Comparison of ENCODE assay signal across 8 mouse cellular contexts in genomic region chr5:24591268-24591721, GRCm38 (mm10). TPM values are rescaled to one million over a fixed set of nuclear protein-coding genes. Genes with fewer than 3 reads are reported as not detected.
DNase-seq lines count a peak whose midpoint lies in the region; ATAC-seq and TF ChIP-seq lines count a peak whose summit lies in the region.

No protein-coding gene starts in this region.

- TF ChIP-seq CTCF in cerebellum, adult 2 months (IDR thresholded peaks at IDR 0.05; ENCODE audit: borderline replicate concordance, insufficient read depth, low read depth, low read length), result no peak

- no peaks in the 10 kb centered on the region for H3K9me3 ChIP-seq in kidney, embryonic 14.5 days (ENCODE audit: control insufficient read depth, low read length)
- no peaks in the 10 kb centered on the region for H3K9me3 ChIP-seq in liver, embryonic 16.5 days (replicated peaks; ENCODE audit: control insufficient read depth, low read length)

- no peak for DNase-seq in kidney, adult 11 months
- DNase-seq in cerebellum, adult 2 months, result no peak
- no peak for DNase-seq in thymus, postnatal 10 days (ENCODE audit: low spot score in 2 of 2)
- DNase-seq in right cerebral cortex, postnatal 14 days, result no peak

- H3K36me3 ChIP-seq in kidney, embryonic 14.5 days (ENCODE audit: control insufficient read depth, insufficient read depth, low read length), result peaks cover 66% of the 10 kb centered on the region
- H3K36me3 ChIP-seq in liver, embryonic 16.5 days (ENCODE audit: control insufficient read depth, insufficient read depth), result no peaks in the 10 kb centered on the region; the same call in 1 of the 2 replicates

- 0 out of 2 replicates have a peak, but pooled peaks have one; percentile 11 for ATAC-seq in kidney, embryonic 14.5 days (ENCODE audit: low FRiP score, low TSS enrichment)
- ATAC-seq in hematopoietic stem cell, adult 5-6 weeks (replicated peaks in 1 of 2; ENCODE audit: insufficient read depth in 1 of 2, low FRiP score in 2 of 2, low TSS enrichment in 1 of 2, low read depth in 1 of 2, poor library complexity in 2 of 2, severe bottlenecking in 2 of 2), result peak; percentile 10 to 15; a peak in 2 of 4 replicates
- peak; percentile 8; the same call in 1 of the 2 replicates for ATAC-seq in liver, embryonic 16.5 days (ENCODE audit: low read depth)

- H3K27ac ChIP-seq in kidney, embryonic 14.5 days (ENCODE audit: low read depth, low read length), result peak overlapping the region; percentile 37; the same call in 1 of the 2 replicates
- no peak overlapping the region; the same call in 1 of the 2 replicates for H3K27ac ChIP-seq in brown adipose tissue, adult 24 weeks (replicated peaks; ENCODE audit: low read depth, low read length)
- H3K27ac ChIP-seq in liver, embryonic 16.5 days (ENCODE audit: low read length), result no peak overlapping the region; the same call in 1 of the 2 replicates
- H3K27ac ChIP-seq in cerebellum, adult 2 months (ENCODE audit: insufficient read depth, low read length), result no peak overlapping the region

- peak overlapping the region; percentile 33 for H3K4me2 ChIP-seq in kidney, embryonic 14.5 days (replicated peaks; ENCODE audit: low read depth, low read length)
- H3K4me2 ChIP-seq in liver, embryonic 16.5 days (ENCODE audit: low read depth, low read length), result peak overlapping the region; percentile 49

- no peak for TF ChIP-seq POLR2A in cerebellum, adult 2 months (IDR thresholded peaks at IDR 0.05; ENCODE audit: borderline replicate concordance, insufficient read depth, low read length)

- H3K27me3 ChIP-seq in kidney, embryonic 14.5 days (ENCODE audit: control insufficient read depth, insufficient read depth, low read length), result no peaks in the 10 kb centered on the region
- H3K27me3 ChIP-seq in liver, embryonic 16.5 days (ENCODE audit: control insufficient read depth, insufficient read depth, low read depth, low read length), result peaks cover 19% of the 10 kb centered on the region
- no peaks in the 10 kb centered on the region for H3K27me3 ChIP-seq in cerebellum, adult 2 months (ENCODE audit: control insufficient read depth, insufficient read depth, low read length)

- 21% methylated on average over 23 of the region's 23 CpGs for WGBS in kidney, embryonic 14.5 days
- whole genome bisulfite sequencing in liver, embryonic 16.5 days (ENCODE audit: insufficient replicate concordance), result 10% methylated on average over 23 of the region's 23 CpGs
- 44% methylated on average over 23 of the region's 23 CpGs for WGBS in cerebellum, adult 2 months

- H3K4me1 ChIP-seq in kidney, embryonic 14.5 days (ENCODE audit: control insufficient read depth, insufficient read depth, low read length), result peaks cover 27% of the 10 kb centered on the region
- peaks cover 6% of the 10 kb centered on the region for H3K4me1 ChIP-seq in brown adipose tissue, adult 24 weeks (ENCODE audit: control insufficient read depth, insufficient read depth, insufficient read length, low read length)
- peaks cover 32% of the 10 kb centered on the region for H3K4me1 ChIP-seq in liver, embryonic 16.5 days (ENCODE audit: control insufficient read depth, low read depth, low read length)
- H3K4me1 ChIP-seq in cerebellum, adult 2 months (ENCODE audit: control insufficient read depth, insufficient read depth, low read length), result peaks cover 15% of the 10 kb centered on the region

- H3K4me3 ChIP-seq in kidney, embryonic 14.5 days (ENCODE audit: low read length), result peak overlapping the region; percentile 5; the same call in 1 of the 2 replicates
- H3K4me3 ChIP-seq in brown adipose tissue, adult 24 weeks (ENCODE audit: insufficient read depth, low read depth, low read length), result peak overlapping the region; percentile 46
- peak overlapping the region; percentile 29 for H3K4me3 ChIP-seq in liver, embryonic 16.5 days (ENCODE audit: low read depth, low read length)
- no peak overlapping the region for H3K4me3 ChIP-seq in cerebellum, adult 2 months (replicated peaks; ENCODE audit: insufficient read depth, low read depth, low read length)

- H3K9ac ChIP-seq in kidney, embryonic 14.5 days (ENCODE audit: low read depth, low read length), result peak overlapping the region; percentile 12; the same call in 1 of the 2 replicates
- no peak overlapping the region for H3K9ac ChIP-seq in liver, embryonic 16.5 days (ENCODE audit: low read depth, low read length)

RNA-seq across cellular contexts. Expression of gene Chpf2, which starts 4.8 kb away (rescaled TPM):
- polyA plus RNA-seq in kidney, embryonic 14.5 days (2014; fragmentation: Nextera tagmentation; extraction: Ambion mirVana), result 8.3 and 11.0 TPM in 2 replicates
- 5.8 and 10.2 TPM in 2 replicates for polyA plus RNA-seq in brown adipose tissue, adult 24 weeks (2012; ENCODE audit: insufficient read depth, insufficient read length, missing spikeins)
- 12.0 and 15.5 TPM in 2 replicates for total RNA-seq in hematopoietic stem cell, adult 5-6 weeks (2017)
- 10.7 and 11.3 TPM in 2 replicates for polyA plus RNA-seq in liver, embryonic 16.5 days (2015; fragmentation: Nextera tagmentation; extraction: Ambion mirVana)
- polyA plus RNA-seq in cerebellum, adult 2 months (2012; rRNA removed), result 46.3 and 48.9 TPM in 2 replicates

RNA-seq across cellular contexts. Expression of gene Abcf2, which starts 14.0 kb away (rescaled TPM):
- polyA plus RNA-seq in kidney, embryonic 14.5 days (2014; fragmentation: Nextera tagmentation; extraction: Ambion mirVana), result 102 and 121 TPM in 2 replicates
- 27.8 and 32.1 TPM in 2 replicates for polyA plus RNA-seq in brown adipose tissue, adult 24 weeks (2012; ENCODE audit: insufficient read depth, insufficient read length, missing spikeins)
- total RNA-seq in hematopoietic stem cell, adult 5-6 weeks (2017), result 75.0 and 89.8 TPM in 2 replicates
- 36.2 and 36.9 TPM in 2 replicates for polyA plus RNA-seq in liver, embryonic 16.5 days (2015; fragmentation: Nextera tagmentation; extraction: Ambion mirVana)
- polyA plus RNA-seq in cerebellum, adult 2 months (2012; rRNA removed), result 101 TPM in 2 replicates

RNA-seq across cellular contexts. Expression of gene Smarcd3, which starts 32.9 kb away (rescaled TPM):
- 40.4 and 41.1 TPM in 2 replicates for polyA plus RNA-seq in kidney, embryonic 14.5 days (2014; fragmentation: Nextera tagmentation; extraction: Ambion mirVana)
- polyA plus RNA-seq in brown adipose tissue, adult 24 weeks (2012; ENCODE audit: insufficient read depth, insufficient read length, missing spikeins), result 15.3 and 16.7 TPM in 2 replicates
- 0.40 and 0.94 TPM in 2 replicates for total RNA-seq in hematopoietic stem cell, adult 5-6 weeks (2017)
- polyA plus RNA-seq in liver, embryonic 16.5 days (2015; fragmentation: Nextera tagmentation; extraction: Ambion mirVana), result 0.55 and 1.3 TPM in 2 replicates
- polyA plus RNA-seq in cerebellum, adult 2 months (2012; rRNA removed), result 89.9 and 102 TPM in 2 replicates

RNA-seq across cellular contexts. Expression of gene 4931409K22Rik, which starts 34.7 kb away (rescaled TPM):
- 0.26 and 0.34 TPM in 2 replicates for polyA plus RNA-seq in kidney, embryonic 14.5 days (2014; fragmentation: Nextera tagmentation; extraction: Ambion mirVana)
- not detected in 2 replicates for polyA plus RNA-seq in brown adipose tissue, adult 24 weeks (2012; ENCODE audit: insufficient read depth, insufficient read length, missing spikeins)
- not detected in 2 replicates for total RNA-seq in hematopoietic stem cell, adult 5-6 weeks (2017)
- not detected in 2 replicates for polyA plus RNA-seq in liver, embryonic 16.5 days (2015; fragmentation: Nextera tagmentation; extraction: Ambion mirVana)
- not detected in 2 replicates for polyA plus RNA-seq in cerebellum, adult 2 months (2012; rRNA removed)

RNA-seq across cellular contexts. Expression of gene Asb10, which starts 50.5 kb away (rescaled TPM):
- polyA plus RNA-seq in kidney, embryonic 14.5 days (2014; fragmentation: Nextera tagmentation; extraction: Ambion mirVana), result 0.54 and 0.91 TPM in 2 replicates
- polyA plus RNA-seq in brown adipose tissue, adult 24 weeks (2012; ENCODE audit: insufficient read depth, insufficient read length, missing spikeins), result 0.59 and 0.67 TPM in 2 replicates
- total RNA-seq in hematopoietic stem cell, adult 5-6 weeks (2017), result not detected in 2 replicates
- 0.07 TPM in 1 of 2 replicates, not detected in the other for polyA plus RNA-seq in liver, embryonic 16.5 days (2015; fragmentation: Nextera tagmentation; extraction: Ambion mirVana)
- 0.18 and 0.21 TPM in 2 replicates for polyA plus RNA-seq in cerebellum, adult 2 months (2012; rRNA removed)
